Mouse (Mus musculus) lung, embryonic 15.5 days (tissue): ENCODE results near the gene D130043K22Rik. TPM values are rescaled to one million over a fixed set of nuclear protein-coding genes. Genes with fewer than 3 reads are reported as not detected.

Experiments used
- ATAC-seq: fragments of 200-750 bp; cut with Nextera tagmentation; 2 replicates; pipeline ENCODE4 v1.8.0; 2017; ENCODE audit warnings: moderate number of reproducible peaks, borderline replicate concordance; ENCODE audit not compliant: low FRiP score, low TSS enrichment; ENCODE audit errors: extremely low read depth
- H3K27ac ChIP-seq: fragments of 300-500 bp; sonication (generic); 2 replicates; pipeline ENCODE4 v1.5.1; 2015; ENCODE audit warnings: moderate library complexity, mild to moderate bottlenecking, inconsistent platforms
- H3K27me3 ChIP-seq: fragments of 300-500 bp; sonication (generic); 2 replicates; pipeline ENCODE4 v1.6.1; 2015; ENCODE audit warnings: inconsistent platforms
- H3K36me3 ChIP-seq: fragments of 300-500 bp; sonication (generic); 2 replicates; pipeline ENCODE4 v1.6.1; 2015; ENCODE audit warnings: inconsistent platforms
- H3K4me1 ChIP-seq: fragments of 300-500 bp; sonication (generic); 2 replicates; pipeline ENCODE4 v1.6.1; 2015; ENCODE audit warnings: inconsistent platforms
- H3K4me2 ChIP-seq: fragments of 300-500 bp; sonication (generic); 2 replicates; pipeline ENCODE4 v1.6.1; 2015; ENCODE audit warnings: inconsistent platforms, mild to moderate bottlenecking, moderate library complexity
- H3K4me3 ChIP-seq: fragments of 300-500 bp; sonication (generic); 2 replicates; pipeline ENCODE4 v1.5.1; 2015; ENCODE audit warnings: mild to moderate bottlenecking, inconsistent platforms
- H3K9ac ChIP-seq: fragments of 300-500 bp; sonication (generic); 2 replicates; pipeline ENCODE4 v1.6.1; 2015; ENCODE audit warnings: inconsistent platforms
- H3K9me3 ChIP-seq: fragments of 300-500 bp; sonication (generic); 2 replicates; pipeline ENCODE4 v1.6.1; 2016; ENCODE audit warnings: inconsistent platforms
- WGBS: fragments of 180-500 bp; shearing (Covaris S2); methylation state at CpG from one replicate; pipeline ENCODE4 v1.1.7; 2015; 5-methylcytosine and 5-hydroxymethylcytosine counted together
- polyA plus RNA-seq: library from polyadenylated mRNA; unstranded; fragments of >200 nt; fragmentation: Nextera tagmentation; extraction: Ambion mirVana; gene quantifications from 2 replicates; pipeline ENCODE4 v1.2.1, GENCODE M21; 2015

The D130043K22Rik gene
- polyA plus RNA-seq, 1 experiment from 2014 or later, result 0.25 TPM

GRCm38 (mm10) chr13:24938683-24939082 lies 93.7 kb downstream of the D130043K22Rik start:
- Histone ChIP-seq H3K4me2 (peak overlapping the region; percentile 84; the same call in 1 of the 2 replicates), H3K27ac (no peak overlapping the region), H3K27me3 (no peaks in the 10 kb centered on the region)

GRCm38 (mm10) chr13:24939472-24939871 lies 94.5 kb downstream of the D130043K22Rik start:
- Histone ChIP-seq H3K27ac (no peak overlapping the region), H3K27me3 (no peaks in the 10 kb centered on the region), H3K9me3 (no peaks in the 10 kb centered on the region), H3K36me3 (no peaks in the 10 kb centered on the region), H3K4me1 (peaks cover 9% of the 10 kb centered on the region), H3K4me2 (no peak overlapping the region), H3K9ac (no peak overlapping the region), H3K4me3 (no peak overlapping the region)
- WGBS, result 81% methylated on average over 9 of the region's 9 CpGs
- ATAC-seq, result no peak

More at GRCm38 (mm10) chr13:24938683-24939082, 93.7 kb downstream of the D130043K22Rik start:
- ATAC-seq, result no peak
- H3K9me3 ChIP-seq, result no peaks in the 10 kb centered on the region
- peaks cover 9% of the 10 kb centered on the region for H3K4me1 ChIP-seq
- no peak overlapping the region for H3K4me3 ChIP-seq
- H3K36me3 ChIP-seq, result no peaks in the 10 kb centered on the region
- H3K9ac ChIP-seq, result no peak overlapping the region
- WGBS, result 35% methylated on average over 9 of the region's 9 CpGs

DNA sequence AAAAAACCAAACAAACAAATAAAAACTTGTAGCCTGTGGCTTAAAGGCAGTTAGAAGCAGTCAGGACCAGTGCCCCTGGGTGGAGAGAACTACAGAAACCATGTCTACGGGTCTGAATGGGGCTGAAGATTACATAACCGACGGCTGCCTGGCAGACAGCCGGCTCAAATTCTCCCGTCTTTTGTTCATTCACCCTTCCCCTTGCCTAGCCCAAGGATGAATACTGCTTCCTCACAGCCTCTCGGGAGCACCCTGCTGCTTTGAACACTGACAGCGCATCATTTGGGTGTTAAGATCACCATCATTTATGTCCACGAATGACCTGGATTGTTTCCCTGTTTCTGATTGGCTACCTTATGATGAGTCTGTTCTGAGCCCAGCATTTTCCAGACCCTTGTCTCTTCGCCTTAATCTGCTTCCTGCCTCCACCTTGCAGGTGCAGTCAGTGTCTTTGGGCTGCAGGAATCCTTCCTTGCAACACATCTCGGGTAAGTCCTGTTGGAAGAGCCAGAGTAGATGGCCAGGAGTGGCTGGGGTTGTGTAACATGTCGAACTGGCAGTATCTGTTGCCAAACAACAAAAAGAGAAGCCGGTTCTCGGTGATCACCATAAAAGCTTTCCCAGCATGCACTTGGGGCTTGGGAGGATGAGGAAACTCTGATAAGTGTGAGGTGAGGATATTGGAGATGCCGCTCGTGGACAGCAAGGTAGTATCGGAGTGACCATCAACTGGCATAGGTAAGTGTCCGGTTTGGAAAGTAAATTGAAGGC lies 97.8 kb downstream of the D130043K22Rik start, which contains the start of gene Gpld1:
Gpld1 (plus strand) TSS at position 641 of the 771 bp plus-strand sequence.
- Histone ChIP-seq H3K4me3 (no peak within 1 kb of the TSS), H3K9me3 (no peaks in the 10 kb centered on the region), H3K36me3 (no peaks in the 10 kb centered on the region), H3K27me3 (no peaks in the 10 kb centered on the region), H3K27ac (no peak within 1 kb of the TSS), H3K4me1 (peaks cover 9% of the 10 kb centered on the region), H3K4me2 (no peak within 1 kb of the TSS), H3K9ac (no peak within 1 kb of the TSS)
- ATAC-seq, result no peak
- 57% methylated on average over 17 of the region's 17 CpGs for WGBS

DNA sequence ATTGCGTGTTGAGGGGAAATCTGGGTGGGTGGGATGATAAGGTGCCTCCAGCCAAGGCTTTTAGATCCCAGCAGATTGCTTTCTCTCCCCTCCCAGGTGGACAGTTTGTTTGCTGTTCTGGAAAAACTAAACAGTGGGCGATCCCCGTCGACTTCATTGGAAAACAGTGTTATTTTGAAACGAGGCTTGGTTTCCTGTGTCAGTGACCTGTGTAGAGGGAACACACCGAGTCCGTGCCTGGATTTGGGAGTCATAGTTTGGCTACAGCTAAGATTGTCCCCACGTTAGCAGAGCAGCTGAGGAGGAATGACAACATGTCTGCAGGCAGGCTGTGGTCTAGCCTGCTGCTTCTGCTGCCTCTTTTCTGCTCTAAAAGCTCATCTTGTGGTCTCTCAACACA lies 98.4 kb downstream of the D130043K22Rik start:
- Histone ChIP-seq H3K36me3 (no peaks in the 10 kb centered on the region), H3K27ac (no peak overlapping the region), H3K27me3 (no peaks in the 10 kb centered on the region), H3K4me3 (no peak overlapping the region), H3K9me3 (no peaks in the 10 kb centered on the region), H3K4me1 (peaks cover 4% of the 10 kb centered on the region; the same call in 1 of the 2 replicates), H3K9ac (no peak overlapping the region), H3K4me2 (no peak overlapping the region)
- WGBS, result 54% methylated on average over 8 of the region's 8 CpGs
- no peak for ATAC-seq

DNA sequence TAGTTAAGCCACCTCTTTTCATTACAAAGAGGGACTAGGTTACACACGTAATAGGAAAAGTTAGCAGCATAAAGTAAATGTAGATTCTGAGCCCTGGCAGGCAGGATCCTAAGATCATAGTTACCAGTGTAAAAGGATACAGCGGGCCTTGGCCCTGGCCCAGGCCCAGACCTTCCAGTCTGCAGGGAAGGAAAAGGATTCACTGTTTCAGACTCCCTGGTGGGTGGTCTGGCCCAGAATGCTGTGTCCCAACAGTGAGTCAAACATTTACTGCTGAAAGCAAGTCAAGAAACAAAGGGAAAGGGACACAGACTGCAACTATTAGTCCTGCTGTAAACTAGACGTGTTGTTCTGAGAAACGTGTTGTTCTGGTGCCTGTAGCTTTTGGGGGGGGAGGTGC lies 100.6 kb downstream of the D130043K22Rik start:
- whole genome bisulfite sequencing, result 15% methylated on average over 4 of the region's 4 CpGs
- H3K27ac ChIP-seq, result peak overlapping the region; percentile 58
- peak; percentile 87 for ATAC-seq
- H3K4me3 ChIP-seq, result no peak overlapping the region
- H3K27me3 ChIP-seq, result no peaks in the 10 kb centered on the region
- H3K36me3 ChIP-seq, result no peaks in the 10 kb centered on the region
- peaks cover 8% of the 10 kb centered on the region; the same call in 1 of the 2 replicates for H3K4me1 ChIP-seq
- no peak overlapping the region for H3K4me2 ChIP-seq
- no peaks in the 10 kb centered on the region for H3K9me3 ChIP-seq
- no peak overlapping the region for H3K9ac ChIP-seq

DNA sequence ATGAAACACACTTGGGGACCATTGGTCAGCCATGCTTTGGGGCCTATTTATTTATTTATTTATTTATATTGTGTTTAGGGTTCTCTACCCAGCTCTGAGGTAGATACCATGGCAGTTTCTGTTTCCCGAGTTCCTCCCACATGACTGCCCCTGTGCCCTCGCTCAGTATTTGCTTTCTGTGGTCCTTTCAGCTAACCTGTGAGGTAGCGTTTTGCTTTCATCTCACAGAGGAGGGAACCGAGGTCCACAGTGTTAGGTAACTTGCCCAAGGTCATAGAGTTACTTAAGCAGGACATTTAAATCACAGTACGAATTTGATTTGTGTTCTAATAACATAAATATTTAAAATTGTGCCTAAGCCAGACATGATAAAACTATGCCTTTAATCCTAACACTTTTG lies 102.2 kb downstream of the D130043K22Rik start:
- Histone ChIP-seq H3K36me3 (no peaks in the 10 kb centered on the region), H3K9ac (no peak overlapping the region), H3K9me3 (no peaks in the 10 kb centered on the region), H3K27me3 (no peaks in the 10 kb centered on the region), H3K4me3 (no peak overlapping the region), H3K27ac (no peak overlapping the region), H3K4me1 (peaks cover 15% of the 10 kb centered on the region; the same call in 1 of the 2 replicates), H3K4me2 (no peak overlapping the region)
- ATAC-seq, result no peak
- WGBS, result 58% methylated on average over 5 of the region's 5 CpGs

GRCm38 (mm10) chr13:24948870-24949269 lies 103.9 kb downstream of the D130043K22Rik start:
- no peak overlapping the region for H3K9ac ChIP-seq
- no peaks in the 10 kb centered on the region for H3K9me3 ChIP-seq
- no peaks in the 10 kb centered on the region for H3K27me3 ChIP-seq
- WGBS, result 88% methylated on average over 6 of the region's 6 CpGs
- H3K27ac ChIP-seq, result no peak overlapping the region
- H3K36me3 ChIP-seq, result no peaks in the 10 kb centered on the region
- ATAC-seq, result no peak
- no peak overlapping the region for H3K4me2 ChIP-seq
- H3K4me1 ChIP-seq, result peaks cover 22% of the 10 kb centered on the region; the same call in 1 of the 2 replicates
- H3K4me3 ChIP-seq, result no peak overlapping the region

Other genes with a start within 250 kb of the D130043K22Rik start
- gene Armh2, start 103.9 kb upstream of the D130043K22Rik start, polyA plus RNA-seq, result not detected in 2 replicates
- 114 and 123 TPM in 2 replicates for gene Gmnn, start 83.2 kb upstream of the D130043K22Rik start, polyA plus RNA-seq
- gene BC005537, start 43.5 kb upstream of the D130043K22Rik start, polyA plus RNA-seq, result 16.8 and 19.0 TPM in 2 replicates
- gene Acot13, start 13.6 kb upstream of the D130043K22Rik start, polyA plus RNA-seq, result 65.4 and 68.6 TPM in 2 replicates
- gene Tdp2, start 13.5 kb upstream of the D130043K22Rik start, polyA plus RNA-seq, result 57.6 and 58.9 TPM in 2 replicates
- 9.1 and 9.8 TPM in 2 replicates for gene Aldh5a1, start 92.5 kb downstream of the D130043K22Rik start, polyA plus RNA-seq
- gene Gpld1, start 98.0 kb downstream of the D130043K22Rik start, polyA plus RNA-seq, result 1.6 and 1.9 TPM in 2 replicates
- 13.5 and 16.8 TPM in 2 replicates for gene Mrs2, start 175.2 kb downstream of the D130043K22Rik start, polyA plus RNA-seq
- 0.62 and 0.87 TPM in 2 replicates for gene Dcdc2a, start 210.9 kb downstream of the D130043K22Rik start, polyA plus RNA-seq